Mouse (Mus musculus): ENCODE data around the gene Evi2. TPM values are rescaled to one million over a fixed set of nuclear protein-coding genes. Genes with fewer than 3 reads are reported as not detected.
A peak's percentile ranks its signal among the peaks of the same experiment; 100 is the strongest.

Gene Evi2
- total and polyA plus RNA-seq, 3 experiments, result 1.2 to 6.2 (median 2.8) TPM

DNA sequence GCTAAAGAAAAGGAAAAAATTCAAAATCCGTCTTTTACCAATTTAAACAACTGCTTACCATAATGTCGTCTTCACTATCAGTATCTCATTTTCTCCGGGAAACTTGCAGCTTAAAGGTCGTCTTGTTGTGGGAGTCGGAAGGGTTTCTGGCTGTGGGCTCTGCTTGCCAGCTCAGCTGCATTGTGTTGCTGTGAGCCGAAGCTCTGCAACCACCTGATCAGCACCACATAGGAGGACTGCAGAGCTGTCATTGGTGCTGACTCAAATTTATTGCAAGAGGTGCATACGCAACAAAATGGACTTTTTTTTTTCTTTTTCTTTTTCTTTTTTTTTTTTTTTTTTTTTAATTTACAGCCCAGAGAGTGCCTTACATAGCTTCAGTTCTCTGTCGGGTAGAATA, 26.5 kb downstream of the Evi2 start, which contains the start of gene Omg:
Omg (minus strand) TSS at position 240 of the 400 bp plus-strand sequence.
- H3K9ac ChIP-seq (ENCODE audit: insufficient read depth, low read depth), result no peak within 1 kb of the TSS
- TF ChIP-seq UBTF (IDR thresholded peaks at IDR 0.05; ENCODE audit: low read depth, low read length) (no peak), ZMIZ1 (IDR thresholded peaks at IDR 0.05; ENCODE audit: low read depth, low read length) (no peak), MAX (IDR thresholded peaks at IDR 0.05; ENCODE audit: low read length) (no peak), SIN3A (IDR thresholded peaks at IDR 0.05; ENCODE audit: low read length) (0 out of 2 replicates have a peak, but pooled peaks have one; percentile 31), NELFE (IDR thresholded peaks at IDR 0.05; ENCODE audit: low read depth, low read length) (no peak), JUND (conservative IDR thresholded peaks at IDR 0.05; ENCODE audit: low read depth, low read length) (no peak), TBP (conservative IDR thresholded peaks at IDR 0.05; ENCODE audit: low read depth, low read length) (no peak), GABPA (IDR thresholded peaks at IDR 0.05; ENCODE audit: insufficient replicate concordance, low read depth, low read length) (no peak), USF1 (IDR thresholded peaks at IDR 0.05; ENCODE audit: low read depth, low read length) (no peak), ZNF384 (IDR thresholded peaks at IDR 0.05; ENCODE audit: low read depth, low read length) (peak; percentile 42), POLR2AphosphoS2 (IDR thresholded peaks at IDR 0.05; ENCODE audit: low read depth, low read length) (no peak), ZC3H11A (IDR thresholded peaks at IDR 0.05; ENCODE audit: low read depth, low read length) (no peak)
- H3K4me2 ChIP-seq (ENCODE audit: insufficient read depth, low read depth, poor library complexity, severe bottlenecking), result no peak within 1 kb of the TSS
- H3K4me1 ChIP-seq (ENCODE audit: control insufficient read depth in 1 of 2, insufficient read depth in 2 of 2), result peaks cover 4 to 6% of the 10 kb centered on the region in 2 experiments; a peak in 1 of 4 replicates
- no peaks in the 10 kb centered on the region for H3K79me2 ChIP-seq (replicated peaks; ENCODE audit: control insufficient read depth, extremely low read depth, insufficient read depth, poor library complexity, severe bottlenecking)
- DNase-seq (ENCODE audit: extremely low read depth), result no peak
- no peak within 1 kb of the TSS for H3K27ac ChIP-seq (ENCODE audit: insufficient read depth, low read depth)
- no peak within 1 kb of the TSS for H3K4me3 ChIP-seq (replicated peaks in 1 of 3; ENCODE audit: low read depth in 2 of 3, low read length in 2 of 3, poor library complexity in 1 of 3)
- peaks cover 0 to 10% of the 10 kb centered on the region in 2 experiments for H3K36me3 ChIP-seq (replicated peaks in 1 of 2; ENCODE audit: control insufficient read depth in 1 of 2, insufficient read depth in 1 of 2, low read length in 1 of 2)
- H3K9me3 ChIP-seq (replicated peaks; ENCODE audit: low read length), result no peaks in the 10 kb centered on the region
- H3K27me3 ChIP-seq (replicated peaks), result no peaks in the 10 kb centered on the region
- in situ Hi-C loops (cut with MboI; ENCODE audit: low pct_ligation_motif_present, low pct_unique_long_range_greater_than_20kb, low sequenced_read_pairs), result no loop called here
- dilution Hi-C loops (cut with MboI; ENCODE audit: extremely low pct_ligation_motif_present, extremely low pct_unique_long_range_greater_than_20kb, low sequenced_read_pairs), result no loop called here

GRCm38 (mm10) chr11:79502917-79503316, 27.5 kb downstream of the Evi2 start:
- in situ Hi-C loops (cut with MboI; ENCODE audit: low pct_ligation_motif_present, low pct_unique_long_range_greater_than_20kb, low sequenced_read_pairs), result no loop called here
- H3K4me3 ChIP-seq (replicated peaks in 1 of 3; ENCODE audit: low read depth in 2 of 3, low read length in 2 of 3, poor library complexity in 1 of 3), result no peak overlapping the region
- no peak for DNase-seq (ENCODE audit: extremely low read depth)
- H3K79me2 ChIP-seq (replicated peaks; ENCODE audit: control insufficient read depth, extremely low read depth, insufficient read depth, poor library complexity, severe bottlenecking), result no peaks in the 10 kb centered on the region
- no peak overlapping the region for H3K27ac ChIP-seq (ENCODE audit: insufficient read depth, low read depth)
- no peak overlapping the region for H3K9ac ChIP-seq (ENCODE audit: insufficient read depth, low read depth)
- TF ChIP-seq E2F4 (IDR thresholded peaks at IDR 0.05; ENCODE audit: insufficient replicate concordance, low read depth, low read length) (no peak), RAD21 (IDR thresholded peaks at IDR 0.05; ENCODE audit: low read depth, low read length) (no peak), ELF1 (IDR thresholded peaks at IDR 0.05; ENCODE audit: low read depth, low read length) (no peak), JUND (conservative IDR thresholded peaks at IDR 0.05; ENCODE audit: low read depth, low read length) (no peak), NELFE (IDR thresholded peaks at IDR 0.05; ENCODE audit: low read depth, low read length) (no peak), POLR2AphosphoS2 (IDR thresholded peaks at IDR 0.05; ENCODE audit: low read depth, low read length) (no peak)
- dilution Hi-C loops (cut with MboI; ENCODE audit: extremely low pct_ligation_motif_present, extremely low pct_unique_long_range_greater_than_20kb, low sequenced_read_pairs), result no loop called here
- H3K9me3 ChIP-seq (replicated peaks; ENCODE audit: low read length), result no peaks in the 10 kb centered on the region
- H3K27me3 ChIP-seq (replicated peaks), result no peaks in the 10 kb centered on the region
- H3K4me2 ChIP-seq (ENCODE audit: insufficient read depth, low read depth, poor library complexity, severe bottlenecking), result no peak overlapping the region
- H3K4me1 ChIP-seq (ENCODE audit: control insufficient read depth in 1 of 2, insufficient read depth in 2 of 2), result peaks cover 4 to 6% of the 10 kb centered on the region in 2 experiments; a peak in 1 of 4 replicates
- H3K36me3 ChIP-seq (replicated peaks in 1 of 2; ENCODE audit: control insufficient read depth in 1 of 2, insufficient read depth in 1 of 2, low read length in 1 of 2), result peaks cover 0 to 10% of the 10 kb centered on the region in 2 experiments

All from CH12.LX (cell line).